Mouse (Mus musculus): Measurements from ENCODE around the gene Pacsin2.

DNA sequence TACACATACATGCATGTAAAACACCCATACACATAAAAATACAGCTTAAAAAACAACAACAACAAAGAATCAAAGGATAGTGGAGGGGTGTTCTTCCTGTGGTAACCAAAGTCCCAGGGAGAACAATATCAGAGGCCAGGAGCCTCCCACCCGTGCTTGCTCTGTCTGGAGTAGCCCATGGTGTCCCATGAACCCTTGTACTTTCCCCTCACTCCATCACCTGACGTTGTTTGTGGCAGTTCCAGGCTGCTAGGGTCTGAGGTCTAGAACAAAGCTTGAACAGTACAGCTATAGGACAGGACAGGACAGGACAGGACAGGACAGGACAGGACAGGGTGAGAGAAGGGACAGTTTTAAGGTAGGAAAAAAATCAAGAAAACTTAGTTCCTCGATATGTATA, 13.7 kb upstream of the Pacsin2 start:
- TF ChIP-seq CTCF (IDR thresholded peaks at IDR 0.05; ENCODE audit: borderline replicate concordance, insufficient read depth, low read length) = no peak
- no peak for TF ChIP-seq POLR2A (IDR thresholded peaks at IDR 0.05; ENCODE audit: low read depth, low read length)

Data from embryonic fibroblast, embryonic 13.5 days (primary cell).